Mouse (Mus musculus) cerebellum, postnatal 10 days (tissue): ENCODE results near the gene Mcfd2.

Source experiments
- DNase-seq, 2 experiments: peaks; one replicate each; pipeline ENCODE4 v3.0.0; 2021; ENCODE audit warnings: mixed read lengths in 2 of 2

Mcfd2 gene

GRCm38 (mm10) chr17:87287197-87287777 is 21.6 kb upstream of the Mcfd2 start:
- no peak for DNase-seq

GRCm38 (mm10) chr17:87286481-87287143 is 20.9 kb upstream of the Mcfd2 start:
- no peak for DNase-seq

GRCm38 (mm10) chr17:87285731-87286465 is 20.2 kb upstream of the Mcfd2 start:
- no peak for DNase-seq

- no peak for DNase-seq
Measured at GRCm38 (mm10) chr17:87284482-87285040, 18.8 kb upstream of the Mcfd2 start.

GRCm38 (mm10) chr17:87283755-87284481 is 18.2 kb upstream of the Mcfd2 start:
- no peak for DNase-seq

DNA sequence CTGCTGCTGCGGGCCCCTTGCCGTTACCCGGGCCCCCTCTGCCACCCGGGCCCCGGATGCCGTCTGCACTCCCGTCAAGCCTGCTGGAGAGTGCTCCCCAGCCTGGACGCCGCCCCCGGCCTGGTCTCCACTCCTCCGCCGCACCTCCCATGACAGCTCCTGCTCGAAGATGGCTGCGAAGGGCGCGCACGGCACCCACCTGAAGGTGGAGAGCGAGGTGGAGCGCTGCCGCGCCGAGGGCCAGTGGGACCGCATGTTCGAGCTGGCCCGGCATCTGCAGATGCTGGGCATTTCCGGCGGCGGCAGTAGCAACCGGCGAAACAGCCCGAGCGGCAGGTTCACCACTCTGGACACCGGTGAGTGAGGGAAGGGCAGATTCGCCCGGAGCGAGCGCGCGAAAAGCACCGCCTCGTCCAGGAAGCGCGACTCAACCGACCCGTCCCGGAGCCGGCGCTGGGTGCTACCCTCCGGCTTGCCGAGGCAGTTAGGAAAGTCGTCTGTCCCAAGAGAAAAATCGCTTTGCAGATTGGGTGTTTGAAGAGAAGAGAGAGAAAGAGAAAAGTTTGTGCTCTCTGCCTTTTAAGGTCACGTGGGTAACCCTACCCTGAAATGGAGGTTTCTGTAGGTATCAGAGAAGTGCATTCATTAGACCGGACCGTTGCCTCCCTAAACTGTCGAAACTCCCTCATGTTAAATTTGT is 17.5 kb upstream of the Mcfd2 start:
- peak; percentile 57 to 60 for DNase-seq

DNA sequence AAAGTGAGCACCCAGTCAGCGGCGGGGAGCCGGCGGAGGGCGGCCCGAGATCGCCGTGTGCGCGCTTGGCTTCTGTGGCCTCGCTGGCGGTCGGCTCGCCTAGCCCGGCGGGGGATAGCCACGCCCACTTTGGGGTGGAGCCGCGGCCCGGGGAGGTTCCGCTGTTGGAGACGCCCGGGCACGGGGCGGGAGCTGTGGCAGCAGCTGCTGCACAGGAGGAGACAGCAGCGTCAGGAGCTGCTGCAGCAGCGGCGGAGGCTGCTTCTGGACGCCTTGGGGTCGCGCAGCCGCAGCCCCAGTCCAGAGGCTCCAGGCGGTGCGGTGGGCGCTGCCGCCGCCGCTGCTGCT is 16.9 kb upstream of the Mcfd2 start, which contains the start of gene Ttc7:
Gene Ttc7 (plus strand): TSS at position 181 of the 348 bp plus-strand sequence.
- DNase-seq: peak; percentile 86 to 95

- peak; percentile 49 to 63 for DNase-seq
Measured at GRCm38 (mm10) chr17:87282007-87282705, 16.4 kb upstream of the Mcfd2 start.

DNA sequence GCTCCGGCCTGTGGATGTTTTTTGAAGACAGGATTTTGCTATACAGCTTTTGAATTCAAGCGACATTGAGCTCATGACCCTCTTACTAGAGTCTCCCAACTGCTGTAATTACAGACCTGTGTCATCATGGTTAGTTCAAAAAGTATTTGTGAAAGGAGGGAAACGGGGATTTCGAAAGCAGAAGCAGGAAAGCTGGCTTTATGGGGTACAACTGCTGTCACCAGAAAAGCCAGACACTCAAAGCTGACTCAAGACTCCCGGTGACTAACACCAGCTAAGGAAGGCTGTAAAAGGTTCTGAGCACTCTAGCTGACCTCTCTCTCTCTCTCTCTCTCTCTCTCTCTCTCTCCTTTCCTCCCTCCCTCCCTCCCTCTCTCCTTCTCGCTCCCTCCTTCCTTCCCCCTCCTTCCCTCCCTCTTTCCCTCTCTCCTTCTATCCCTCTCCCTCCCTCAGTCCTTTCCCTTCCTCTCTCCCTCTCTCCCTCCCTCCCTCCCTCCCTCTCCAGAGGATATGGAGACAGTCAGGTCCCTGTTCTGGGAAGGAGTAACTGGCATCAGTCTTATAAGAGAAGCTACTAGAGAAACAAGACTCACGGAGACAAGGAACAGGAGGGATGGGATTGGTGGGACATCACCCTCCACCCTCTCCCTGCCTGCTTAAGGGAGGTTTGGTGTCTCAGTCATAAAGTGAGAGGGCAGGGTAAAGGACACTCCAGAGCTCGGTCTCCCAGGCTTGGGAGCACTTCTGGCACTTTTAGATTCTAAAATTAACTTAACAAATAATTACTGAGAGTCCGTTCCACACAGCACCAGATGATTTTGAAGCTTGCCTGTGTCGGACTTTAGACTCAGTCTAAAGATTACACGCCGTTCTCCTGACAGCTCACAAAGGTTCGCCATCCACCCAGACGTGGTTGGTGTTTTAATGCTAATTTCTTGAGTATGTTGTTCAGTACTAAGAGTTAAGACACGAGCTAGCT is 9.9 kb upstream of the Mcfd2 start:
- no peak for DNase-seq

- no peak for DNase-seq
Measured at GRCm38 (mm10) chr17:87269454-87269853, 3.7 kb upstream of the Mcfd2 start.

DNA sequence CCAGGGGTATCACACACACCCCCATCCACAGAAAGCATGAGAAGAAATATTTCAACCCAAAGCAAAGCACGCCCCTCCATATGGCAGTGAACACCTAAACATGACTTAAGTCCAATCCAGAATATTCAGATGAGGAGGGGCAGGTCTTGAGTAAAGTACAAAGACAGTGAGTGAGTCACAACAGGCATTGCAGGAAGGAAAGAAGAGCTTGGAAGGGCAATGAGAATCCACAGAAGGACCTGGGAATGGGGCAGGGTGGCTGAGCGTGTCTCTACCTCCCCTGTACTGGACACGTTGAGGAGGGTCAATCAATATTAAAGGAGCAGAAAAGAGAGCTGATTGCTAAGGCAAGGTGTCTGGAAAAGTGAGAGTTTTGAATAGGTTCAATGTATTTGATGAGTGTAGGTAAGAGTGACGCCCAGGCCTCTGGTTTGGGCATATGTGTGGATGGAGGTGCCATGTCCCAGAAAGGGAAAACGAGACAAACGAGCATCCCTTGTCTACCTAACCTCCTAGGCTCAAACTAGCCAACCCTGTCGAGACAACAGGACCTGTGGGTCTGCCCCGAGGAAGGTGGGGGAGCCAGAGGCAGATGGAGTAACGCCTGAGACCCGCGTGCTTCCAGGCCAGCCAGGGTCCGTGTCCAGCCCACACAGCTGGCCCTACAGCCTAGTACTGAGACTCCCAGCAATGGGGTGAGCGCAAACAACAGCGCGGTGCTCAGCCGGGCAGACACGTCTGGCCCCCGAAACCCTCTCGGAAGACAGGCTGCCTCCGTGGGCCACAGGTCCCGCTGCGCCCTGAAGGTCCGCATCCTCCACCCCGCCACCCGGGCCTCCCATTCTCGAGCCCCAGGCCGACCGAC is 576 bp downstream of the Mcfd2 start:
- DNase-seq: no peak

GRCm38 (mm10) chr17:87264054-87264830 is 1.5 kb downstream of the Mcfd2 start:
- no peak for DNase-seq

- DNase-seq: no peak
Measured at GRCm38 (mm10) chr17:87263401-87263800, 2.3 kb downstream of the Mcfd2 start.

- DNase-seq: no peak
Measured at GRCm38 (mm10) chr17:87255672-87256071, 10.1 kb downstream of the Mcfd2 start.

- peak in 1 of 2 experiments; percentile 30 for DNase-seq
Measured at GRCm38 (mm10) chr17:87254384-87254783, 11.4 kb downstream of the Mcfd2 start.

GRCm38 (mm10) chr17:87246103-87246502 is 19.6 kb downstream of the Mcfd2 start:
- no peak for DNase-seq

DNA sequence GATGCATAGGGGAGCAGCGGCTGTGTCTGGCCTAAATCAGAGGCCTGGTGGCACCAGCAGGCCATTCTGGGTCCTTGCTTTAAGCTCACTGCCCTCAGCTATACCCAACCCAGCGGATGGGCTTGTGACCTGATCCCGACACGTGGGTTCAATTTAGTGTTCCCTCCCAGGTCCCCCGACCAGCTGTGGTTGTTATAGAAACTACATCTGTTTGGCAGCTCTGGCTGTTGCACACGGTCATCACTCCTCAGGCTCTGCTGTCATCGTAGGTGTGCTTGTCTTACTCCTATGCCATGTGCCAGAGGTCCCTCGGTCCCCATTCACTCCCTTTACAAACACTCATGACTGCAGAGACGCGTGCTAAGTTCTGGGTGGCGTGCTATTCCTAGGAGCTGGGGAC is 27.9 kb downstream of the Mcfd2 start:
- DNase-seq: no peak
